Mouse (Mus musculus) brain, embryonic 14.5 days (tissue): ENCODE data around the gene Wee1.

ENCODE experiments used
- CTCF ChIP-seq: fragments of 200-500 bp; IDR thresholded peaks from 2 replicates; pipeline ENCODE4 v1.5.1; 2012; ENCODE audit warnings: inconsistent platforms, mild to moderate bottlenecking, moderate library complexity, borderline replicate concordance; ENCODE audit not compliant: insufficient read depth, insufficient read length; ENCODE audit errors: extremely low read depth
- POLR2A ChIP-seq: fragments of 200-500 bp; IDR thresholded peaks from 2 replicates; pipeline ENCODE4 v1.6.1; 2012; ENCODE audit warnings: mild to moderate bottlenecking, inconsistent platforms, borderline replicate concordance; ENCODE audit not compliant: poor library complexity, insufficient read depth, insufficient read length, severe bottlenecking; ENCODE audit errors: extremely low read depth

DNA sequence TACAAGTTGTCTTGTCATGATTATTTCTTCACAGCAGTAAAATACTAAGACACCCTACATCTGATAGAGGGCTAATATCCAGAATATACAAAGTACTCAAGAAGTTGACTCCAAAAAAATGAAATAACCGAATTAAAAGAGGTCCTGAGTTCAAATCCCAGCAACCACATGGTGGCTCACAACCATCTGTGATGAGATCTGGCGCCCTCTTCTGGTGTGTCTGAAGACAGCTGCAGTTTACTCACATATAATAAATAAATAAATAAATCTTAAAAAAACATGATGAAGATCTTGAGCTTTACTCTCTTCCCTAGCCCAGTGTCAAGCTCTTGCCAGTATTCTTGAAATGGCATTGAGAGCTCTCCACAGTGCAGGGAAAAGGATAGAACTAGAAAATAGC, 16.7 kb downstream of the Wee1 start:
- TF ChIP-seq CTCF: no peak
- TF ChIP-seq POLR2A: no peak
